Mouse (Mus musculus) myocyte (in vitro differentiated cells): Measurements from ENCODE around the gene Tgfbr1.

Experiments
- CEBPB ChIP-seq: IDR thresholded peaks from 2 replicates; pipeline ENCODE4 v1.6.1; 2011; ENCODE audit warnings: mild to moderate bottlenecking, moderate library complexity; ENCODE audit not compliant: poor library complexity, insufficient read depth, severe bottlenecking
- MAX ChIP-seq: IDR thresholded peaks from one replicate; pipeline ENCODE4 v1.6.1; 2011; ENCODE audit warnings: low read depth, mild to moderate bottlenecking, control low read depth
- MYOD1 ChIP-seq, 3 experiments: IDR thresholded peaks; one replicate each; pipeline ENCODE4 v1.6.1; 2011; ENCODE audit warnings: control low read depth in 2 of 3, low read depth in 2 of 3, mild to moderate bottlenecking in 2 of 3, moderate library complexity in 1 of 3; ENCODE audit not compliant: insufficient read length in 2 of 3, control insufficient read depth in 1 of 3
- POLR2A ChIP-seq: IDR thresholded peaks from one replicate; pipeline ENCODE4 v1.6.1; 2011; ENCODE audit warnings: low read depth, mild to moderate bottlenecking, control low read depth, moderate library complexity; ENCODE audit not compliant: insufficient read length
- REST ChIP-seq: IDR thresholded peaks from one replicate; pipeline ENCODE4 v1.6.1; 2011; ENCODE audit warnings: mild to moderate bottlenecking, control low read depth, moderate library complexity; ENCODE audit not compliant: insufficient read depth, insufficient read length
- TCF12 ChIP-seq: IDR thresholded peaks from one replicate; pipeline ENCODE4 v1.6.1; 2011; ENCODE audit warnings: mild to moderate bottlenecking, control low read depth; ENCODE audit not compliant: poor library complexity, insufficient read depth, severe bottlenecking

- TF ChIP-seq POLR2A: no peak
- TF ChIP-seq REST: no peak
- no peak for TF ChIP-seq TCF12
- TF ChIP-seq CEBPB: no peak
- TF ChIP-seq MAX: no peak
- no peak for TF ChIP-seq MYOD1 (IDR thresholded peaks at IDR 0.05; ENCODE audit: control insufficient read depth in 1 of 3, insufficient read length in 2 of 3, low read depth in 2 of 3)
These were observed 36.6 kb upstream of the Tgfbr1 start for GRCm38 (mm10) chr4:47316432-47316831.
